Mouse (Mus musculus): Measurements from ENCODE around the gene Gm39566. TPM values are rescaled to one million over a fixed set of nuclear protein-coding genes. Genes with fewer than 3 reads are reported as not detected.

The Gm39566 gene
- total RNA-seq, 1 experiment from 2014 or later, result not detected

DNA sequence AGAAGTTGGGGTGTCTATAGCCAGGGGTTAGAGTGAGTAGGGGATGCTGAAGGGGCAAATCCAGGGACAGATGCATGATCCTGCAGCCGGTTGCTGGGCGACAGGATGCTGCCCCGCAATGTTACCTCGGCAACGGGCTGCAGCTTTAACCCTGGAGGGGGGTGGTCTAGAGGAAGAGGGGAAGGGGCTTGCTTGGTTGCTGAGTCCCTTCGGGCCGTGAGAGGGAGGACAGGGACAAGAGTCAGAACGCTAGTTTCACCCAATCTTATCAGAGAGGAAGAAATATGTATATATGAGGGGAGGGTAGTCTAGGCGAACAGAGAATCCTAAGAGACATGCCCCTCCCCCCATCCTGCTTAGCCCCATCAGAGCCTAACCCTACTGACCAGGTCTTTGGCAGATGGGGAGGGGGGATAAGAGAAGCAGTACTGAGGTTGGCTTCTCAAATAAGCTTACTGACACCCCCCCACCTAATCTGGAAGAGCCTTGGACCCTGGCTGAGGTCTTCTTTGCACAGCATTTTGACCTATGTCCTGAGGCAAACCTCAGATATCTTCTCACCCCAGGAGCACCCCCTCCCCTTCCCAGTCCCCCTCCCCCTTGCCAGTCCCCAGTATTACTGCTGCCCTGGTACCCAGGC, 20.3 kb upstream of the Gm39566 start:
- no peak for ATAC-seq (replicated peaks; ENCODE audit: low read depth, poor library complexity, severe bottlenecking)

- ATAC-seq (replicated peaks; ENCODE audit: low read depth, poor library complexity, severe bottlenecking), result peak; percentile 10; the same call in 1 of the 2 replicates
Measured at GRCm38 (mm10) chr11:69834001-69834549, 19.0 kb upstream of the Gm39566 start.

- no peak for ATAC-seq (replicated peaks; ENCODE audit: low read depth, poor library complexity, severe bottlenecking)
Measured at GRCm38 (mm10) chr11:69833554-69833953, 18.5 kb upstream of the Gm39566 start.

DNA sequence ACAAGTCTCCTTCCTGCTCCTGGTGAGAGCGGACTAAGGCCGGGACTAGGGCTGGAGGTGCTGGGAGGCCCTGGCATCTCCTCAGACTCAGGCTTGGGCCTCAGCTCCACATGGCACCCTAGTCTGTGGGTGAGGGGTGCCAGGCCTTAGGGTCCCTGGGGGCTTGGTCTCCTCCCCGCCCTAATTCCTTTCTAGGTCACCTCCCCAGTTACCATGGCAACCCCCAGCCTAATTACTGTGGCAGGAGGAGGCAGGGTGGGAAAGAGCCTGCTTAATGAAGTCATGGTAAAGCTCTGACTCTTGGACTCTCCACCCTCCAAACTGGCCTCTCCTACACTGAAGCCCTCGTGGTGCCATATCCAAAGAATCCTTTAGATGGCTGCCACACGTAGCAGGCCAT, 13.7 kb upstream of the Gm39566 start:
- ATAC-seq (replicated peaks; ENCODE audit: low read depth, poor library complexity, severe bottlenecking), result no peak

- no peak for ATAC-seq (replicated peaks; ENCODE audit: low read depth, poor library complexity, severe bottlenecking)
Measured at GRCm38 (mm10) chr11:69823456-69823855, 8.4 kb upstream of the Gm39566 start.

GRCm38 (mm10) chr11:69822080-69822479, 7.0 kb upstream of the Gm39566 start, which contains the start of gene Spem1:
Gene Spem1 (minus strand): TSS chr11:69822180.
- ATAC-seq (replicated peaks; ENCODE audit: low read depth, poor library complexity, severe bottlenecking), result no peak

DNA sequence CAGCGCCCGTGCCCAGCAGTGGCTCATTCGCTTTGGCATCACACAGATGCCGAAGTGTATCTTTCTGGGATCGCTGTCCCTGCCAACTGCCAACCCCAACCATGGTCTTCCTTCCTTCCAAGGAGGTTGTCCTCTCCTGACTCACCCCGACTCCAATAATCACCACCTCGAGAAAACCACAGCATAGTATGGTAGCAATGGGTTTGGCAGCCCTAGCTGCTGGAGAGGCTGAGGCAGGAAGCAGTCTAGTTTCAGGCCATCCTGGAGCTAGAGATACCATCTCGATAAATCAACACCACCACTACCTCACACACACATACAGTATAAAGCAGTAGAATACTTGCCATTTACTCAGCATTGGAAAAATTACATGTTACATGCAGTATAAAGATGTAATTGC, 3.8 kb upstream of the Gm39566 start:
- ATAC-seq (replicated peaks; ENCODE audit: low read depth, poor library complexity, severe bottlenecking), result no peak

- ATAC-seq (replicated peaks; ENCODE audit: low read depth, poor library complexity, severe bottlenecking), result no peak
Measured at GRCm38 (mm10) chr11:69818365-69818764, 3.3 kb upstream of the Gm39566 start, which contains the start of gene Spem2. Gene Spem2 (minus strand): TSS chr11:69818465.

DNA sequence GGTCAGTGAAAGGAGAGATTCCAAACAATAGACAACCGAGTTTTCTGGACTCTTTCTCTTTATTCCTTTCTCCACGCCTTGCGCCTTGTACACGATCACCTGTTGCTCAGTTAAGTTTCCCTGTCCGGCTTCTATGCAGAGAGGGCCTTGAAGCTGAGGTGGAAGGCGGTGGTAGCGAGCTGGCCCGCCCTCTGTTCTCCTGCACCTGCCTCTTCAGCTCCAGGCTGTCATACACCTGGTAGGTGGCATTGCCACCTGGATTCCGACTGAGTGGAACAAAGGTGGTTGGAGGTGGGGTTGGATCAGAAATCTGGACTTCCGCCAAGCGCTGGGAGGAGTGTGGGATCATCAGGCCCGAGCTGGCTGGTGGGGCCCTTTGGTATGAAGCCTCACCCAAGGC, 1.4 kb upstream of the Gm39566 start:
- no peak for ATAC-seq (replicated peaks; ENCODE audit: low read depth, poor library complexity, severe bottlenecking)

DNA sequence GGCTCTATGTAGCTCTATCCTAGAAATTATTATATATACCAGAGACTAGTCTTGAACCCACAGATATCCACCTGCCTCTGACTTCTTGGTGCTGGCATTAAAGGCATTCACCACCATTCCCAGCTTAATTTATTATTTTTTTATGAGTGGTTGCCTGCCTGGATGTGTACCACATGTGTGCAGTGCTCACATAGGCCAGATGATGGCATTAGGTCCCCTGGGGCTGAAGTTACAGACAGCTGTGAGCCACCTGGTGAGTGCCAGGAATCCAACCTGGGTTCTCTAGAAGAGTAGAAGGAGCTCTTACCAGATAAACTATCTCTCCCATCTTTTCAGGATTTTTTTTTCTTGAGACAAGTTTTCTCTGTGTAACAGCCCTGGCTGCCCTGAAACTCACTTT, 4.8 kb downstream of the Gm39566 start:
- ATAC-seq (replicated peaks; ENCODE audit: low read depth, poor library complexity, severe bottlenecking), result no peak

- ATAC-seq (replicated peaks; ENCODE audit: low read depth, poor library complexity, severe bottlenecking), result no peak
Measured at GRCm38 (mm10) chr11:69807641-69808040, 7.5 kb downstream of the Gm39566 start.

DNA sequence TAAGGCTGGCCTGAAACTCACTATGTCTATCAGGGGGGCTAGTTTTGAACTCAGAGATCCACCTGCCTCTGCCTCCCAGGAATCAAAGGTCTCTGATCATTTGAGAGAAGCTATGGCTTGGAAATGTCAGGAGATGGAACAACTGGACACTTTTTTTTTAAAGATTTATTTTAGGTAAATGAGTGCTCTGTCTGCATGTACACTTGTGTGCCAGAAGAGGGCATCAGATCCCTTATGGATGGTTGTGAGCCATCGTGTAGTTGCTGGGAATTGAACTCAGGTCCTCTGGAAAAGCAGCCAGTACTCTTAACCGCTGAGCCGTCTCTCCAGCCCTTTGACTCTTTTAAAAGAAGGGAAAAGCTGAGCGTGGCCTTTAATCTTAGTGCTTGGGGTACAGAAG, 8.7 kb downstream of the Gm39566 start:
- ATAC-seq (replicated peaks; ENCODE audit: low read depth, poor library complexity, severe bottlenecking), result no peak

DNA sequence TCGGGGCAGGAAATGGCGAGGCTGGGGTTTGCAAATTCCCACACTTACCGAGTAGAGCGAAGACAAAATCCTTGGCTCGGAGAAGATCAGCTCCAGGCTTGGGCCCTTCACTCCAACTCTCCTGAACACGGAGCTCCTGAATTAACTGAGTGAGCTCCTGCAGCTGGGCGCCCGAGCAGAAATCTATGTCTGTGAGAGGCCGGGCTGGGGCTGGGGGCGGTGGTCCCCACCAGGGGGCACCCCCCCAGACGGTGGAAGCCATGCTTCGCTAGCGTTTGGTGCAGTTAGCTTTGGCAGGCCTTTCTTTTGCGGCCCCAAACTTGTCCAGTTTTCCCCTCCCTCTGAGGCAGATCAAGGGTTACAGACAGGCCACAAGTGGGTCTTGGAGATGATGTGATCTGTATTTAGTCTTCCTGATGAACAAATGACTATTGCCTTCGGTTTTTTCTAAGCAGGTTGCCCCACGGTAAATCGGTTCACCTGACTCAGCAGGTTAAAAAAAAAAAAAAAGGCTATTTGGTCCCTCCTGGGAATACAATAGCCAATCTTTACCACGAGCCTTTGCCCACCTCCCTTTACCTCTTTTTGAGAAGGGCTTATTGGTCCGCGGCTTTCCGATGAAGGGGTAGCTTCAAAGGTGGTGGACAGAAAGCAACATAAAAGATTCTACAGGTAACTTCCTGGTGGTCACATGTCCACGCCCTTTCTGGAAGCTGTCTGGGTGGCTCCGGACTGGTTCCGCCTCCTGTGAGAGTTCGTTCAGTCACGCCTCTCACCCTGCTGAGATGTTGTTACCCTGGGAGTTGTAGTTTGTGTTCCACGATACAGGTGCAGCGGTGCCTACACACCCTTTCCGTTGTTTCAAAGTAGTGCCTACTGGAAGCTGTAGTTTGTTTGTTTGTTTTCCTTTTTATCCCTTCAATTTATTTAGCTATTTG, 9.9 kb downstream of the Gm39566 start, which contains the start of gene Tmem102:
Gene Tmem102 (minus strand): TSS at position 653 of the 938 bp plus-strand sequence.
- ATAC-seq (replicated peaks; ENCODE audit: low read depth, poor library complexity, severe bottlenecking), result no peak

DNA sequence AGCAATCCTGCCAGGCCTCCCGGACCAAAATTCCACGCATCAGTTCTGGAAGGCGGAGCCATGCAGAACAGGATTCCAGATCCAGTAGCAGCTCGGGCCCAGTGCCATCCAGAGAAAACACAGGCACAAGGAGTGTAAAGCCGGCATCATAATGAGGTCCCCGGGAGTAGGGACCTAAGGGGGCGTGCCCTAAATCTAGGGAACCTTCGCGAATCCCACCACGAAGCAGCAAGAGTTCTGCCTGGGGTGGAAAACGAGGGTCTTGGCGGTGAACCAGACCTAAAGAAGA, 10.5 kb downstream of the Gm39566 start:
- no peak for ATAC-seq (replicated peaks; ENCODE audit: low read depth, poor library complexity, severe bottlenecking)

DNA sequence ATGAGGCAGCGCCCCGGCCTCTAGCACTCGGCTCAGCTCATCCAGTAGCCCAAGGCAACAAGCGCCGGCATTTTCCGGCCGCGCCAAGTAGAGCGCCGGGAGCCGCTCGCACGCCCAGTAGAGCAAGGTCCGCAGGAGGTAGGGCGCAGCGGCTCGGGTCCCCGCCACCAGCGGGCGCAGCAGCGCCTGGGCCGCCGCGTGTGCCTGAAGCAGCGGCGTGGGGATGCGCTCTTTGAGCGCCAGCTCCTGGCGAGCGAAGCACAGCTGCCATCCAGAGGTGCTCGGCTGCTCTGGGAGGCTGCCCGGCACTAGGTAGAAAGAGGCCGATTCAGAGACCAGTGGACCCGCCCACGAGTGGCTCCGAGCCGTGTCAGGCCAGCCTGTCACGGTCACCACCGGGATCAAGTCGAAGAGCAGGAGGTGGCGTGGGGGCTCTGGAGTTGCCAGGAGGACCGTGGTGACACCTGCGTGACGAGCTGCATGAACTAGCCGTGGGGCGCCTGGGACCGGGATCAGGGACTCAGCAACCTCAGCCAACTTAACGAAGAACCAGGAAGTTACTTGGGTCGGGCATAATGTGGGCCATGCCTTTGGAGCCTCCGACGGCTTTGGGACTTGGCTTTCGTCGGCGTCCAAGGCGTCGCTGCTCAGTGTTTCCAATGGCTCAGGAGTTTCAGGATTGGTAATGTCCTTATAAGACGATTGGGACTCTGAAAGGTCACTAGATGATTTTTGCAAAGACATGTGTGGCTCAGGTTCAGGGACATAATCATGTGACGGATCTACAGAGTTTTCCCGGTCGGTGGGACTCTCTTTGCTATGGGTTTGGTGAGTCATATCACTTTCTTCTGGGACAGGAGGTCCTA, 11.1 kb downstream of the Gm39566 start:
- ATAC-seq (replicated peaks; ENCODE audit: low read depth, poor library complexity, severe bottlenecking), result peak; percentile 55

- no peak; the same call in 1 of the 2 replicates for ATAC-seq (replicated peaks; ENCODE audit: low read depth, poor library complexity, severe bottlenecking)
Measured at GRCm38 (mm10) chr11:69803328-69803727, 11.8 kb downstream of the Gm39566 start.

GRCm38 (mm10) chr11:69802648-69803105, 12.4 kb downstream of the Gm39566 start:
- peak; percentile 52 for ATAC-seq (replicated peaks; ENCODE audit: low read depth, poor library complexity, severe bottlenecking)

DNA sequence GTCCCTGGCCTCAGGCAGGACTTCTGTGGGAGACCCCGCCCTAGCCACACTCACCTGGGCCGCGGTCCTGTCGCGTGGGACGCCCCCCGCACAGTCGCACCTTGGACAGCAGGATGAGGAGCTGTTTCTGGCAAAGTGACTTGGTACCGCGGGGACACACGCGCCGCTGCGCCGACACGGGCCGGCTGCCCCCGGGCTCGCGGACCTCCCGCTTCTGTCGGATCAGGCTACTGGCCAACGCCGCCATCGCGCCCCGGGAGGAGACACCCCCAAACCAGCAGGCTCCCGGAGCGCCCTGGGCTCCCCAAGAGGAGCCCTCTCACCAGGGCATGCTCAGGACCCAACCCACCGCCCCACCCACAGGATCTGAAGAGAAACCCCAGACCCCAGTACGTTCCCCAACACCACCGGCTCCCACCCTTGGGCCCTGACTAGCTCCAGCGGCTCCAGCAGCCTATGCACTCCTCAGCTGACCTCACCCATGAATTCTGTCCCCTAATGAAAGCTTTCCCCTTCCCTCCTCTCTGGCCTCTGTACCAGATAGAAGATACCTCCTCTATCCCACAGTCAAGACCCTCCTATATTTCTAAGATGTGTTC, 13.6 kb downstream of the Gm39566 start, which contains the start of gene Fgf11:
Gene Fgf11 (minus strand): TSS at position 479 of the 599 bp plus-strand sequence.
- no peak for ATAC-seq (replicated peaks; ENCODE audit: low read depth, poor library complexity, severe bottlenecking)

GRCm38 (mm10) chr11:69800392-69801197, 14.5 kb downstream of the Gm39566 start:
- ATAC-seq (replicated peaks; ENCODE audit: low read depth, poor library complexity, severe bottlenecking), result no peak
